ENCODE assay signal across 18 mouse cellular contexts in the genomic region with DNA sequence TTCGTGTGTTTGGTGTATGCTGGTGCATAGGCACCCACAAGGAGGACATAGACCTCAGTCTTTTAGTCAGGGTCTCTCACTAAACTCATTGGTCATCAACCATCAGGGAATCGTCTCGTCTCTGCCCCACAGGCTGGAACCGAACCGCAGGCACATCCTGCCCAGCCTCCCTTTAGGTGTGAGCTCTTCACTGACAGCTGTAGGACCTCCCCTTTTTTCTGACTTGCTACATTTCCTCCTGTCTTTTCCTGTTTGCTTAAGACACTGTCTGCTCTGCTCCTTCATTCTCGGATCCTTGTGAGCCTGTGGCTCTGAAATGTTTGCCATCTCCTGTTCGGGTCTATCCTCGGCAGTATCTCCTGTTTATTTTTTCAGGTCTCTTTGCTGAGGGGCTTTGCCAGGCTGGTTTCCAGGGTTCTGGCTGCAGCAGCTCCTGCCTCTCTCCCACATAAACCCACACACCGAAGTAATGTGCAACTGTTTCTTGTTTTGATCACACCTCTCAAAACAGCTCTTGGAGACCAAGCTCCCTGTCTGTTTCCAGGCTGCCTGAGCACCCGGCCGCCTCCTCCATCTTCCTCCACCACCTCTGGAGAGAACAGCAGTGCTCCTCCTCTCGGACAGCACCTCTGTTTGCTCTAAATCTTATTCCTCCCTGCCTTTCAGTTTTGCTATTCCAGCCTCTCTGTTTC.
DNase-seq lines count a peak whose midpoint lies in the region; ATAC-seq and TF ChIP-seq lines count a peak whose summit lies in the region.
"Had no signal": no experiment of that assay in that cellular context is flagged by ENCODE, and none has a peak within 500 bp of the region (broad histone marks: within the 10 kb centered on the region; RNA-seq: fewer than 3 reads in every experiment).

No protein-coding gene starts in this region.

- H3K27me3 ChIP-seq in heart, embryonic 11.5 days (ENCODE audit: control insufficient read depth, insufficient read depth, low read length): no peaks in the 10 kb centered on the region
- no peaks in the 10 kb centered on the region for H3K27me3 ChIP-seq in midbrain, embryonic 14.5 days (ENCODE audit: control insufficient read depth, insufficient read depth, low read length)
- H3K27me3 ChIP-seq: embryonic facial prominence, embryonic 12.5 days; limb, embryonic 12.5 days; liver, embryonic 15.5 days; megakaryocyte, embryonic 14.5 days; neural tube, embryonic 12.5 days had no signal

- H3K27ac ChIP-seq in left cerebral cortex, adult 2 months: no peak overlapping the region; the same call in 1 of the 2 replicates
- no peak overlapping the region for H3K27ac ChIP-seq in heart, embryonic 11.5 days (ENCODE audit: low read depth, low read length)
- no peak overlapping the region for H3K27ac ChIP-seq in midbrain, embryonic 14.5 days (replicated peaks; ENCODE audit: low read depth, low read length)
- H3K27ac ChIP-seq: embryonic facial prominence, embryonic 12.5 days; kidney, postnatal 0 days; limb, embryonic 12.5 days; liver, embryonic 15.5 days; neural tube, embryonic 12.5 days; stomach, postnatal 0 days had no signal

- peak; percentile 26 to 50 for DNase-seq in left cerebral cortex, adult 18-20 months (ENCODE audit: low spot score in 2 of 2)
- no peak for DNase-seq in left cerebral cortex, adult 2 months (ENCODE audit: extremely low spot score in 1 of 2, low spot score in 2 of 2)
- peak; percentile 34 for DNase-seq in testis, postnatal 10 days (ENCODE audit: low spot score)
- DNase-seq in testis, postnatal 14 days (ENCODE audit: low spot score): no peak
- no peak for DNase-seq in retina, postnatal 1 day
- DNase-seq in midbrain, embryonic 14.5 days: no peak
- DNase-seq: adrenal gland, postnatal 25 days; cerebellum, postnatal 25 days had no signal

- intact Hi-C loops in left cerebral cortex, adult 2 months (cut with DNase I): loop anchor here (5.0 kb wide), 1 partner anchor 252 kb away; no protein-coding TSS in a partner anchor

- H3K36me3 ChIP-seq in heart, embryonic 11.5 days (ENCODE audit: control insufficient read depth, insufficient read depth, low read length): no peaks in the 10 kb centered on the region
- no peaks in the 10 kb centered on the region for H3K36me3 ChIP-seq in midbrain, embryonic 14.5 days (ENCODE audit: control insufficient read depth, insufficient read depth, low read length)
- H3K36me3 ChIP-seq: embryonic facial prominence, embryonic 12.5 days; limb, embryonic 12.5 days; liver, embryonic 15.5 days; neural tube, embryonic 12.5 days had no signal

- H3K4me2 ChIP-seq in heart, embryonic 11.5 days: no peak overlapping the region; the same call in 1 of the 2 replicates
- H3K4me2 ChIP-seq in midbrain, embryonic 14.5 days (ENCODE audit: low read length): no peak overlapping the region
- H3K4me2 ChIP-seq: embryonic facial prominence, embryonic 12.5 days; limb, embryonic 12.5 days; liver, embryonic 15.5 days; neural tube, embryonic 12.5 days had no signal

- H3K4me1 ChIP-seq in heart, embryonic 11.5 days (ENCODE audit: control insufficient read depth, insufficient read depth, low read length): no peaks in the 10 kb centered on the region
- peaks cover 3% of the 10 kb centered on the region; the same call in 1 of the 2 replicates for H3K4me1 ChIP-seq in midbrain, embryonic 14.5 days (ENCODE audit: control insufficient read depth, insufficient read depth, low read length)
- H3K4me1 ChIP-seq: embryonic facial prominence, embryonic 12.5 days; limb, embryonic 12.5 days; liver, embryonic 15.5 days had no signal

- WGBS in heart, embryonic 11.5 days (ENCODE audit: insufficient replicate concordance): 57% methylated on average over 12 of the region's 12 CpGs
- 85% methylated on average over 12 of the region's 12 CpGs for WGBS in midbrain, embryonic 14.5 days

- H3K9ac ChIP-seq in heart, embryonic 11.5 days (ENCODE audit: low read depth, low read length): no peak overlapping the region
- no peak overlapping the region for H3K9ac ChIP-seq in midbrain, embryonic 14.5 days (replicated peaks; ENCODE audit: low read length)
- H3K9ac ChIP-seq: embryonic facial prominence, embryonic 12.5 days; limb, embryonic 12.5 days; liver, embryonic 15.5 days; neural tube, embryonic 12.5 days had no signal

- no peak for TF ChIP-seq CTCF in left cerebral cortex, adult 2 months (IDR thresholded peaks at IDR 0.05)

- H3K4me3 ChIP-seq in left cerebral cortex, adult 2 months: no peak overlapping the region
- H3K4me3 ChIP-seq in heart, embryonic 11.5 days (ENCODE audit: low read depth, low read length): no peak overlapping the region
- H3K4me3 ChIP-seq in midbrain, embryonic 14.5 days (replicated peaks; ENCODE audit: low read depth, low read length): no peak overlapping the region
- H3K4me3 ChIP-seq: embryonic facial prominence, embryonic 12.5 days; limb, embryonic 12.5 days; liver, embryonic 15.5 days; megakaryocyte, embryonic 14.5 days; neural tube, embryonic 12.5 days had no signal

- ATAC-seq in inflammation-experienced regulatory T-cells, adult 6 months: peak; percentile 32
- ATAC-seq in heart, embryonic 11.5 days (replicated peaks; ENCODE audit: insufficient number of reproducible peaks, low FRiP score, low TSS enrichment): no peak
- no peak for ATAC-seq in midbrain, embryonic 14.5 days (ENCODE audit: low FRiP score, low TSS enrichment)
- ATAC-seq: intestine, embryonic 16.5 days had no signal

- no peaks in the 10 kb centered on the region for H3K9me3 ChIP-seq in heart, embryonic 11.5 days (replicated peaks; ENCODE audit: control insufficient read depth, low read length)
- no peaks in the 10 kb centered on the region for H3K9me3 ChIP-seq in midbrain, embryonic 14.5 days (ENCODE audit: control insufficient read depth, low read length)
- H3K9me3 ChIP-seq: embryonic facial prominence, embryonic 12.5 days; limb, embryonic 12.5 days; liver, embryonic 15.5 days; megakaryocyte, embryonic 14.5 days; neural tube, embryonic 12.5 days had no signal

Comparison
In these comparisons a context has a peak if more than half of its experiments do, and no peak if none do; other contexts are left out.
1. DNase-seq: peak in left cerebral cortex, adult 18-20 months (2 of 2) and testis, postnatal 10 days (single experiment); none in left cerebral cortex, adult 2 months (0 of 2), testis, postnatal 14 days (single experiment), retina, postnatal 1 day (single experiment) and midbrain, embryonic 14.5 days (single experiment).